Mouse (Mus musculus) adrenal gland (tissue): Measurements from ENCODE around the gene Xrcc2.
"Not testable (repeated sequence)": the region's sequence is repeated elsewhere in the genome, so short reads cannot be mapped to it uniquely, and the experiment has no call there.

ENCODE experiments used
- intact Hi-C: fragments of 180-260 bp; cut with DNase I; formaldehyde crosslinking; loops from one replicate; pipeline ENCODE4 v1.15.1; 2025
- long read RNA-seq, 2 experiments: library from polyadenylated mRNA; unstranded; transcript quantifications; one replicate each; pipeline ENCODE4 v2.0.0; 2020; ENCODE audit warnings: borderline replicate concordance in 1 of 2; ENCODE audit not compliant: insufficient replicate concordance in 1 of 2

Gene Xrcc2
- long read RNA-seq, experiment 1, partial matches to known transcripts: 0 of 2 reads
- long read RNA-seq, experiment 1, other reads (novel, unspliced or antisense): 0 of 2 reads
- long read RNA-seq, experiment 2: 0 reads

DNA sequence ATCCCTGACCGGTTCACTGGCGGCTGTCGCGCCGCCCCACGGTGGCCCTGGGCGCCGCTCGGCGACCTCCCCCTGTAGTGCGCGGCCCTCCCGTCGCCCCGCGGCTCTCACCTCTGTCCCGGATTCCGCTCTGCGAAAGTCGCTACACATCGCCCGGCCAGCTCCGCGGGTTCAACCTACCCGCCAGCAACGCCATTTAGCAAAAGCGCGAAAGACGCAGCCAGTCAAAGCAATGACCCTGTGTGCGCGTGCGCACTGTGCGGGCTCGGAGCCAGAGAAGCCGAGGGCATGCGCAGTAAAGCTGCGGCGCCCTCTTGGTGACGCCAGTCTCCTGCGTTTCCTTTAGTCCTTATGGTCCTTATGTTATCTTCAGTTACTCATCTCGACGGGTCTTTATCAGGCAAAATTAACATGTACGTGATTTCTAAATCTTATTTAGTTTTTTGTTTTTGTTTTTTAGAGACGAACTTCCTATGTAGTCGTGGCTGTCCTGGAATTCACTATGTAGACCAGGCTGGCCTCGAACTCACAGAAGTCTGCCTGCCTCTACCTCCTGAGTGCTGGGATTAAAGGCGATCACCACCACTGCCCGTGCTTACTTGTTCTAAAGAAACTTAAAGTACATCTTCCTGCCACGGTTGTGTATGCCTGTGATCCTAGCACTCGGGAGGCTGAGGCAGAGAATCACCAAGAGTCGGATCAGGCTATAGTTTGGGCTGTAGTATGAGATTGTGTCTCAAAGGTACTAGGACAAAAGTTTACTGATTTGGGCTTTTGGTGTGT lies at the start of gene Xrcc2:
Gene Xrcc2, minus strand, starts transcription at position 259 of the 783 bp plus-strand sequence.
- intact Hi-C loops: loop anchor here (10.0 kb wide), 1 partner anchor 211 kb away; the partner anchor contains the start of gene Kmt2c

DNA sequence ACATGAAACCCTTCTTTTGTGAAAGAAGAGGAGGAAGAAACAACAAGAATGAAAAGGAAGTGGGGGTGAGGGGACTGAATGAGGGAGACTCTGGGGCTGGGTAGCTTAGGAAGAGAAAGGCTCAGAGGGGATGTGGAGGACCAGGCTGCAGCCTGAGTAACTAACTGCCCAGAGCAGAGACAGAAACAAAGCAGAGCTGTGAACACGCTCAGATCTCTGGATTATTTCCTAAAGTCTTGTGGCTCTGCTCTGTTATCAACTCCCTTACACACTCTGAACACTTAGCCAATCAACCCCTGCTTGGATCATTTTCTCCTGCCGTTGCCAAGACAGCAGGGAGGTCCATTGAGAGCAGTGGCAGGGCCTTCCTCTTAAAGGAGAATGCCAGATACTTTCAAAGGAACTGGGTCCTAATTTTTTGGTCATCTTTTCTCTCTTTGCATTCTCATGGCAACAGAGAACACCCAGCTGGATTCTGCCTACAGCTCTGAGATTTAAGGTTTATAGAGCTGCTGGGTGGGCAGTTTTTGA lies 48.7 kb upstream of the Xrcc2 start:
- intact Hi-C loops: no loop called here

DNA sequence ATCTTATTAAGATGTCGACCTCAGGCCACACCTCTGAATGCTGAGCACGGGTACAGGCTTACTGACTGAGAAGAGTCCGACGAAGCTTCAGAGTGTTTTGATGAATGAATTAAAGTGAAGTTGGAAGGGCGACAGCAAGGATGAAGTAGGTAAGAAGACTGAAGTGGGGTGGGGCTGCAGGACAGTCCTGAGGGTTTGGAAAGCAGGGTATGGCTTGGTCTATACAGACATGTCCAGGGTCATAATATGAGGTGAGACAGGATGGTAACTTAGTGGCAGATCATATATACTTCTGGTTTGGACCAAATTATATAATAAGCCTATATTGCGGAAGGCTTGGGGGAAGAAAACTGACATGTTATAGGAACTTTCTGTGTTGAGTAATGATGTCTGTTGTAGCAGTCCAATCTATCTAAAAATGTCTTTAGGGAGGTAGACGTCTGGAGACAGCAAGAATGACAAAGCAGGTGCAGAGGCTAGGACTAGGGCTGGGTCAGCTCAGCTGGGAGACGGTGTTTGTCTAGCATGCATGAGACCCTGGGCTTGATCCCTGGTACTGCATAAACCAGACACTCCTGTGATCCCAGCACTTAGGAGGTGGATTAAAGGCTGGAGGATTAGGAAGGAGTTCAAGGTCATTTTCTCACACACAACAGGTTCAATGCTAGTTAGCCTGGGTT lies 48.1 kb upstream of the Xrcc2 start:
- intact Hi-C loops: no loop called here

DNA sequence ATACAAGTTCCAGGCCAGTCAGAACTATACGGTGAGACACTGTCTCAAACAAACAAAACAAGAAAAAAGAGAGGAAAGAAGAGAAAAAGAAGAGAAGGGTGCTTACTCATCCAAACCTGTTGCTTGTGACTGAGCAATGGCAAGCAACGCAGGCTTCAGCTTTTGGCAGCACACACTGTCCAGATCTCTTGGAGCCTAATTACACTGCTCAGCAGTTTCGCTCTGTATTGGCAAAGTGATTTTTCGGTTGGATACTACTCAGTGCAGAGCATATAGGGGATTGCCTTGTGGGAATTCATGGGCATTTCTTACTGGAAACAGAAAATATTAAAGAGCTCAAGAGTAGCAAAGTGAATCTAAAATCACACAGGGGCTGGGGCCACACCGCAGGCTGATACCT lies 47.2 kb upstream of the Xrcc2 start:
- intact Hi-C loops: no loop called here

DNA sequence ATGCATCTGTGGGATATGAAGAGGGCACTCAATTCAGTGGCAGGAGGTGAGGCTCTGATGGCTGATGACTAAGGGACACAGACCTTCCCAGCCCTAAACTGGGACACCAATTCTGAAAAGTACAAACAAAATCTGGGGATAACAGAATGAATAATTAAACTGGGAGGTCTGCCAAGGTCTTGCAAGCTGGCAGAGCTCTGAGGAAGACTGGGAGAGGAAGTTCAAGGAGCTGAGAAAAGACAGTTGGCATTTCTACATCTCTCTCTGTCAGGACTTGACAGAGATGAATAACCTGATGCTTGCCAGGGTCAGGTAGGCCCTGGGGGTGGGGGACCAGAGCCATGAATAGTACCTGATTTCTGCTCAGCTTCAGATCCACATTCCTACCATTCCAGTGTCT lies 45.9 kb upstream of the Xrcc2 start:
- intact Hi-C loops: no loop called here

DNA sequence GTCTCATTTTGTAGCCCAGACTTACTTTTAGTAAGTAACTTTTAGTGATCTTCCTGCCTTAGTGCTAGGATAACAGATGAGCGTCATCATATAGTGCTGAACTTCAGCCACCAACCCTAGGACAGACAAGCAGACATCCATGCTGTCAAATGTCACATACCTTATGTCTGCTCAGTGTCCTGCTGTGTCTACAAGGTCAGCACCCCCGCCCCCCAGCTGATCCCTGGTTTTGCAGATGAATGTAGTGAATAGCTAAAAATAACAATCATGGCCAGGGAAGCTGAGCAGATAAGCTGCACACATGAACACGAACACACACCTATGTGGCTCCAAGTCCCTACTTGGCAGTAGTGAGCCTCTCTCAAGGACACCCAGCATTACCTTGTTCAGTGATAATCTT lies 43.0 kb upstream of the Xrcc2 start:
- intact Hi-C loops: no loop called here

DNA sequence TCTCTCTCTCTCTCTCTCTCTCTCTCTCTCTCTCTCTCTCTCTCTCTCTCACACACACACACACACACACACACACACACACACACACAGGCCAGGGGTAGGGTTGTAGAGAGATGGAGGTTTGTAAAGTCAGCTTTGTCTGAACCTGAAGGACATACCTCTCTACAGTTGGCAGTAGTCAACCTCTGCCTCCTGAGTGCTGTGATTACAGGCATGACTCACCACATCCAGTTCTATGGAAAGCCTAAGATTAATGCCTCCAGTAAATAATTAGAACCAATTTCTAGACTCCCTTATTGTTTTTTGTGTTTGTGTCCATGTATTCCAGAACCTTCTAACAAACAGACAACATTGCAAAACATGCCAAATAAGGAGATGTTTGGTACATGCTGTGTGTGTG lies 42.3 kb upstream of the Xrcc2 start:
- intact Hi-C loops: no loop called here

DNA sequence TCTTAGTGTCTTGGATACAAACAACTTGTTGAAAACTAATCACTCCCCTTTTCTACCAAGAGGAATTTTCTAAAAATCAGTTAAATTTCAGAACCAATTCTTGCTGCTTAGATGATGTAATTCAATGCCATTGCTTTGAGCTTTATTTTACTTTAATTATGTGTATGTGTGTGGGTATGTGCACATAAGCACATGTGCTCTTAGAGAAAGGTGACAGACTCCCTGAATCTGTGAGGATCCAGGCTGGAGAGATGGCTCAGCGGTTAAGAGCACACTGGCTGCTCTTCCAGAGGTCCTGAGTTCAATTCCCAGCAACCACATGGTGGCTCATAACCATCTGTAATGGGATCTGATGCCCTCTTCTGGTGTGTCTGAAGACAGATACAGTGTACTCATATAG lies 33.3 kb upstream of the Xrcc2 start:
- intact Hi-C loops: not testable (repeated sequence)

DNA sequence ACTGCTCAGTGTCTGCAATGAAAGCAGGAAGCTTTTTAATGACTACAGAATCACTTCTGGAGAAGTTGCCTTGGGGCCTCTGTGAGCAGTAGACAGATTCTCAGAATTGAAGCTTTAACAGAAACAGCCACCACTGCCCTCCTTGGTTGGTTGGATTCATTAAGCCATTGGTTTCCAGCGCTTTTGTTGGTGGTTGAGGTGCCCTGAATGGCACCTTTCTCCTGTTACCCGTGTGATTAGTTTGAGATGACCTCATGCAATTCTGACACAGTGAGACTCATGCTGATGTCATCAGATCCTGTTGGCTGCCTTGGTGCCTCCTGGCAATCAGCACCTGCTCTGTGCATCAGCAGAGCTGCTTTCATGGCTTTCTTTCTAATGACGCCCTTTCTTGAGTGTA lies 32.8 kb upstream of the Xrcc2 start:
- intact Hi-C loops: no loop called here

GRCm38 (mm10) chr5:25735861-25736260 lies 30.2 kb upstream of the Xrcc2 start:
- intact Hi-C loops: no loop called here

- intact Hi-C loops: loop anchor here (5.0 kb wide), 1 partner anchor 312 kb away; no protein-coding TSS in a partner anchor
These were observed 28.7 kb upstream of the Xrcc2 start for GRCm38 (mm10) chr5:25734318-25734717.

- intact Hi-C loops: no loop called here
These were observed 18.6 kb upstream of the Xrcc2 start for GRCm38 (mm10) chr5:25724134-25724675.

DNA sequence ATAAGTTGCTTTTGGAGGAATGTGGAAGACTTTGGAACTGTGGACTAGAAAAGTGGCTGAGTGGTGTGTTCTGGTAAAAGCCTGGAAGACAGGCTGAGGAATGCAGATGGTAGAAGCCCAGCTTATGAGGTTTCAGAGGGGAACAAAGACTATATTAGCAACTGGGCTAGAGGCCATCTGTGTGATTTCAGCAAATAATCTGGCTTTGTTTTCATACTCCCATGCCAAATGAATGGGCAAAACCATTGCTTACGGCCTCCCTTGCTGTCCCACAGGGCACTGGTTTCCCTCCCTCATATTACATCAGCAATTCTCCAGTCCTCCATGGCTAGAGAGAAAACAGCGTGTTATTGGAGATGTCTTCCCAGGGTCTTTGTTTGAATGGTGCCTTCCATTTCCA lies 17.4 kb upstream of the Xrcc2 start:
- intact Hi-C loops: no loop called here

DNA sequence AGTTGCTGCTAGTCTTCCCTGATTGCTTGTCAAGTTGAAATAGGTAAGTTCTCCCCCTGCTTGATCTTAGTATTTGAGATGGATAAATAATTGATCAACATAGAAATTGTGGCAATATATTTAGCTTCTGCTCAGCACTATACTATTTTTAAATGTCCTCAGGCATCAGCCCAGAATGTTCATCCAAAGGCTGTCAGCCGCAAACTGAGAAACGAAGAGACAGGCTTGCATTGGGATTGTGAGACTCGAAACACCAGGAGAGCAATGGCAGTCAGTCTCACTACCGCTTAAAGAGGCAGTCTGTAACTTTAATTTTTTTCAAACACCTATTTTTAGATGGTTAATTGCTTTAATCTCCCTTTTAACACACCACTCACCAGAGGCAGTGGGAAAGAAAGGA lies 13.8 kb upstream of the Xrcc2 start:
- intact Hi-C loops: no loop called here

- intact Hi-C loops: not testable (repeated sequence)
These were observed 7.5 kb upstream of the Xrcc2 start for GRCm38 (mm10) chr5:25713001-25713706.

GRCm38 (mm10) chr5:25704702-25705566 lies 691 bp downstream of the Xrcc2 start:
- intact Hi-C loops: loop anchor here (10.0 kb wide), 1 partner anchor 210 kb away; the partner anchor contains the start of gene Kmt2c

- intact Hi-C loops: no loop called here
These were observed 7.7 kb downstream of the Xrcc2 start for GRCm38 (mm10) chr5:25697941-25698340.

DNA sequence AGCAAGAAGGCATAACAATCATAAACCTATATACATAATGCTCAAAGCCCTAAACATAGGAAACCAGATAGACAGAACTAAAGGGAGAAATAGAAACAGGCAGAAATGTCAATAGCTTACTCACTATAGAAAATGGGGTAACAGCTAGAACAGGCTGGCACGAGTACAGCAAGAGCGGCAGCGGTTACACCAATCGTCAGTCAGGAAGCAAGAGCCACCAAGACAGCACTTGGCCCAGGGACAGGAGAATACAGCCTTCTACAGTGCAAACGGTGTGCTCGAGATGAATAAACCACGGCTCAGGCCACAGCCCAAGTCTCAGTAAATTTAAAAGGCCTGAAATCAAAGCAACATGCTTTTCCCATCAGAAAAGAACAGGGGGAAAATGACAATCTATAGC lies 9.4 kb downstream of the Xrcc2 start:
- intact Hi-C loops: no loop called here

- intact Hi-C loops: no loop called here
These were observed 9.8 kb downstream of the Xrcc2 start for GRCm38 (mm10) chr5:25695786-25696185.
